Mouse (Mus musculus) midbrain, postnatal 0 days (tissue): ENCODE measurements at regions not wholly inside any gene's neighbourhood (a gene's known extent, or its start where the extent isn't known, plus 50 kb on each side); places are given as distances from the start of the nearest gene placed in this dataset.

Experiments
- ATAC-seq: fragments of 200-750 bp; cut with Nextera tagmentation; 2 replicates; pipeline ENCODE4 v1.8.0; 2017; ENCODE audit warnings: moderate number of reproducible peaks, mild to moderate bottlenecking, moderate TSS enrichment, moderate library complexity; ENCODE audit not compliant: low FRiP score
- DNase-seq: peaks from one replicate; pipeline ENCODE4 v3.0.0-alpha.2; 2015; ENCODE audit warnings: low spot score
- H3K27ac ChIP-seq: fragments of 300-500 bp; sonication (generic); 2 replicates; pipeline ENCODE4 v1.5.1; 2014; ENCODE audit warnings: low read depth, mild to moderate bottlenecking, low read length, mixed read lengths
- H3K27me3 ChIP-seq: fragments of 300-500 bp; sonication (generic); 2 replicates; pipeline ENCODE4 v1.6.1; 2014; ENCODE audit warnings: low read length, control low read depth, mixed read lengths; ENCODE audit not compliant: insufficient read depth
- H3K36me3 ChIP-seq: fragments of 300-500 bp; sonication (generic); 2 replicates; pipeline ENCODE4 v1.6.1; 2014; ENCODE audit warnings: low read length, control low read depth, mixed read lengths; ENCODE audit not compliant: insufficient read depth
- H3K4me1 ChIP-seq: fragments of 300-500 bp; sonication (generic); 2 replicates; pipeline ENCODE4 v1.6.1; 2014; ENCODE audit warnings: mild to moderate bottlenecking, control low read depth, antibody characterized with exemption, low read length, mixed read lengths; ENCODE audit not compliant: insufficient read depth
- H3K4me2 ChIP-seq: fragments of 300-500 bp; sonication (generic); 2 replicates; pipeline ENCODE4 v1.6.1; 2014; ENCODE audit warnings: low read depth, mild to moderate bottlenecking, low read length, mixed read lengths; ENCODE audit not compliant: poor library complexity, severe bottlenecking
- H3K4me3 ChIP-seq: fragments of 300-500 bp; sonication (generic); 2 replicates; pipeline ENCODE4 v1.5.1; 2014; ENCODE audit warnings: low read depth, mild to moderate bottlenecking, low read length, moderate library complexity
- H3K9ac ChIP-seq: fragments of 300-500 bp; sonication (generic); replicated peaks from 2 replicates; pipeline ENCODE4 v1.6.1; 2014; ENCODE audit warnings: mild to moderate bottlenecking, low read length, moderate library complexity, mixed read lengths; ENCODE audit not compliant: poor library complexity, severe bottlenecking
- H3K9me3 ChIP-seq: fragments of 300-500 bp; sonication (generic); 2 replicates; pipeline ENCODE4 v1.6.1; 2016; ENCODE audit warnings: low read length, control low read depth
- CTCF ChIP-seq: IDR thresholded peaks from 2 replicates; pipeline ENCODE4 v1.5.1; 2016; ENCODE audit warnings: antibody characterized with exemption, mild to moderate bottlenecking
- WGBS: fragments of 180-500 bp; shearing (Covaris S2); extraction: QIAGEN DNeasy Blood & Tissue Kit; methylation state at CpG from one replicate; pipeline ENCODE4 v1.1.7; 2014; 5-methylcytosine and 5-hydroxymethylcytosine counted together

GRCm38 (mm10) chr3:22331240-22331639 is 254.8 kb downstream of the Tbl1xr1 start:
- DNase-seq: no peak
- Histone ChIP-seq H3K9me3 (no peaks in the 10 kb centered on the region), H3K4me3 (no peak overlapping the region), H3K9ac (no peak overlapping the region), H3K4me1 (no peaks in the 10 kb centered on the region), H3K36me3 (no peaks in the 10 kb centered on the region), H3K27ac (no peak overlapping the region), H3K27me3 (no peaks in the 10 kb centered on the region), H3K4me2 (no peak overlapping the region)
- ATAC-seq: no peak
- 79% methylated on average over 1 of the region's 1 CpGs for WGBS
- no peak for TF ChIP-seq CTCF
